Mouse (Mus musculus): ENCODE results near the gene Ssrp1.

The Ssrp1 gene

DNA sequence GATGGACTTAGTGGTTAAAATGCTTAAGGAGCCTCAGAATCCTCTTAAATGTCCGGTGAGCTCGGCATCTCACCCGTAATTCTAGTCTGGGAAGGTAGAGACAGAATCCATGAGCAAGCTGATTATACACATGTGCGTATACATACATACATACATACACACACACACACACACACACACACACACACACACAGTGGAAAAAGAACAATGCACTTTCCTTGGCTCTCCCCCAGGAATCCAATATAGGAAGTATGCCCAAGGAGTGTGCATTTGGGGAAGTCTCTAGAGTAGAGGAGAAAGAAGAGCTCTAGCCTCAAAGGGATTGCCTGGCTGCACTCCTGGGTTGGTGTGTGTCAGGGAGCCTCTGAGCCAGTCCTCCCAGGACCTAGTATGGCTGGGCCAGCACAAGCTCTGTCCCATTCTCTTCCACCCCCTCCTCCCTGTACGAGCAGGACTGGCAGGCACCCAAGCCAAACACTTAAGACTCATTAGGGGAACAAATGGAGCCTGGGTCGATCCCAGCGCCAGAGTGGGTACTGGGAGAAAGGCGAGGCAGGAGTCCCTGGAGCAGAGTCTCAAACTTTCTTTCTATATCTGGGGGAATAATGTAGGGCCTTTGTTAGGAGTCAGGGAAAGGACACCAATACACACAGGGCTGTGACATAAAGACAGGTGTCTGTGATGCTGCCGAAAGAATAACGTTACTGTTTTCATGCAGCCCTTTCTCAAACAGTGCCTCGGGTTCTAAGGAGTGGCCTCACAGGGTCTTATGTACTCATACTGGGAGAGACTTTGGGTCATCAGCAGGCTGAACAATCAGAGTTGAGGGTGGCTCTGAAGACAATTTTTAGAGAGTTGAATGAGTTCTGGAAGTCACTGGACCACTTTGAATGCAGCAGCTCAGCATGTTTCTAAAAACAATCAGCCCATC lies 51.9 kb downstream of the Ssrp1 start:
- DNase-seq (ENCODE audit: low read depth): no peak

DNA sequence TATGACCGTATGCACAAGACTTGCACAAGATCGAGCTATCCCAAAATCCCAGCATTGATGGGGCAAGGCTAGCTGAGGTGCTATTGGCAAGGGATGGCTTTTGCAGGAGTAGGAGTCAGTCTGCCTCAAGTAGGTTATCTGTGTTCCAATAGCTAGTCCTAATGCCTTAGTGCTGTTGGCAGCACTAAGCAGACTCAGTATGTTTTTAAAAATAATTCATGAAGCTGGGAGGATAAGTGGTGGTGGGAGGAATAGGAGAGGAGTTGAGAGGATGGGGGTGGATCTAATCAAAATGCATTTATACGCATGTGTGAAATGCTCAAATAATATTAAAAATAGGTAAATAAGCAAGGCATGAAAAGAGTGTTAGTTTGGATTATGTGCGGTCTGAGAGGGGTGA lies 54.3 kb downstream of the Ssrp1 start:
- no peak for DNase-seq (ENCODE audit: low read depth)

DNA sequence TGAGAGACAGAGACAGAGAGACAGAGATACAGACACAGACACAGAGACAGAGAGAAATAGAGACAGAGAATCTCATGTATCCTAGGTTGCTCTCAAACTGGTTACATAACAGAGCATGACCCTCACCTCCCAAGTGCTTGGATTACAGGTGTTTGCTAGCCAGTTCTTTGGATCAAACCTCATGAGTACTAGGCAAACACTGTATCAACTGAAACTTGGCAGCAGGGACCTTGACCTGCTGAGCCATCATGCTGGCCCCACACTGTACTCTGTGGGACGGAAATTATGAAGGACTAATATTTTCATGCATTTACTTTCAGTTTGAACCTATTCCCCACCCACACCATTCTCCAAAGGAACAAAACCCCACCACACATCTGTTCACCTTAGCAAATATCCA lies 56.3 kb downstream of the Ssrp1 start:
- no peak for DNase-seq (ENCODE audit: low read depth)

DNA sequence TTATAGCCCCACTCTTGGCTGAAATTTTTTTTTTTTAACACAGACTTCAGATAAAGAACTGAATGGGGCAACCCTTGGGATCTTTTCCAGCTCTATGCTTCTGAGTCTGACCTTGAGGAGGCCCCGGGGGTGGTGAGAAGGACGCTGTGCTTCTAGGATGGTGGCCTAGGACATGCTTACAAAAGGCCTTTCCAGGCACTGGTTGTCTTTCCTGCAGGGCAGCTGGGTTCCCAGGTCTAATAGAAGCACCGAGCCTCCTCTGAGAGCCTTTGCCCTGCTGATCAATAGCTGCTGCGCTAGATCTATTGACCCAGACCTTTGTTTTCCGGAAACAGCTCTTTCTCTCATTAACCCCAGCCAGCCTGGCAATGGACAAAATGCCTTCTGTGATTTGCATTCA lies 58.9 kb downstream of the Ssrp1 start:
- no peak for DNase-seq (ENCODE audit: low read depth)

Measured in induced T-regulatory cell, adult 2 months (primary cell).